Mouse (Mus musculus): ENCODE data around the gene Sfrp4.

The Sfrp4 gene

GRCm38 (mm10) chr13:19636131-19636530, 13.2 kb downstream of the Sfrp4 start:
- peak; percentile 5 for DNase-seq

DNA sequence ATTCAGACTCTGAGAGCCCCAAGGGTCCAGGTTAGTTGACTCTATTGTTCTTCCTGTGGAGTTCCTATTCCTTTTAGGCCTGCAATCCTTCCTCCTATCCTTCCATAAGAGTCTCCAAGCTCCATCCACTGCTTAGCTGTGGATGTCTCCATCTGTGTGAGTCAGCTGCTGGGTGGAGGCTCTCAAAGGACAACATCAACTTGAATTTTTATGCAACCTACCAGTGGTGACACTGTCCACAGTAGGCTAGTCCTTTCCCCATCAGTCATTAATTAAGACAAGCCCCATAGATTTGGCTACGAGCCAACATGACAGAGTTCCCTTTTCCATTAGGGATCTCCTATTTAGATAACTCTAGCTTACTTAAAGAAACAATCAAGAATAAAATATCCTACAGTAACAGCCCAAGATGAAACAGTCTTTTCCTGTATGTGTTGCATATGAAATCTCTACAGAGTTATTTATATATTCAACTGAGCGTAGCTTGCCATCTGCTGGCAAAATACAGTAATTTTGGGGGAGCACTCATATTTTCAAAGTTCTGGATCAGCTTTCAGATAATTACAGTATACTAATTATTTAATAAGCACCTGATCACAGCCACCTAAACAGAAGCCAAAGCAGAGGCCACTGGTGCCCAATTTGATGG, 17.4 kb downstream of the Sfrp4 start:
- DNase-seq: no peak

- no peak for DNase-seq
Observed at GRCm38 (mm10) chr13:19643519-19643918, 20.6 kb downstream of the Sfrp4 start.

- no peak for DNase-seq
Observed at GRCm38 (mm10) chr13:19644225-19644624, 21.3 kb downstream of the Sfrp4 start.

GRCm38 (mm10) chr13:19649824-19650223, 26.9 kb downstream of the Sfrp4 start:
- no peak for DNase-seq

GRCm38 (mm10) chr13:19652405-19652804, 29.5 kb downstream of the Sfrp4 start:
- DNase-seq: no peak

- DNase-seq: no peak
Observed at GRCm38 (mm10) chr13:19668355-19669140, 45.6 kb downstream of the Sfrp4 start.

DNA sequence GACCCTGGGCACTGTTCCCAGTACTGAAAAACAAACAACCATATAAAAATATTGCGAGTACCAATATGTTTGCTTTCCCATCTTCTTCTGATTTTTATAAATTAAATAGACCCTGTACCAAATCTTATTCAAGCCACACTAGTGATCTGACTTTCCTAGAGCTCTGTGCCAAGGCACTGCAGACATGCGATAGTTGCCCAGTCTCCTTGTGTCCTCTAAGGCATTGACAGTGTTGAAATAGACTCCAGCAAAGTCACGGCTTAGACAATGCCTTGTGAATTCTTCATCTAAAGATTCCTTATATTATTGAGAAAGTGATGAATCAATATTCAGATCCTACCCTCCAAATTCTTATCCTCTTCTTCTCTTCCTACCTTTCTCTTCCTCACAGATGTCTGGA, 51.1 kb downstream of the Sfrp4 start:
- no peak for DNase-seq

GRCm38 (mm10) chr13:19674601-19675000, 51.7 kb downstream of the Sfrp4 start:
- no peak for DNase-seq

Measured in lung, postnatal 14 days (tissue).